Mouse (Mus musculus) intestine, postnatal 0 days (tissue): ENCODE results near the gene Astn1. TPM values are rescaled to one million over a fixed set of nuclear protein-coding genes. Genes with fewer than 3 reads are reported as not detected.

Experiments used
- ATAC-seq: fragments of 200-750 bp; cut with Nextera tagmentation; 2 replicates; pipeline ENCODE4 v1.8.0; 2017; ENCODE audit warnings: mild to moderate bottlenecking, moderate TSS enrichment, moderate library complexity
- H3K27ac ChIP-seq: fragments of 300-500 bp; sonication (generic); 2 replicates; pipeline ENCODE4 v1.5.1; 2014; ENCODE audit warnings: mild to moderate bottlenecking, low read depth, low read length, moderate library complexity
- H3K27me3 ChIP-seq: fragments of 300-500 bp; sonication (generic); replicated peaks from 2 replicates; pipeline ENCODE4 v1.6.1; 2014; ENCODE audit warnings: low read length, mixed read lengths; ENCODE audit not compliant: control insufficient read depth, insufficient read depth
- H3K36me3 ChIP-seq: fragments of 300-500 bp; sonication (generic); 2 replicates; pipeline ENCODE4 v1.6.1; 2014; ENCODE audit warnings: mild to moderate bottlenecking, moderate library complexity; ENCODE audit not compliant: control insufficient read depth, insufficient read depth
- H3K4me1 ChIP-seq: fragments of 300-500 bp; sonication (generic); replicated peaks from 2 replicates; pipeline ENCODE4 v1.6.1; 2014; ENCODE audit warnings: antibody characterized with exemption, low read length, mixed read lengths; ENCODE audit not compliant: control insufficient read depth, insufficient read depth
- H3K4me2 ChIP-seq: fragments of 300-500 bp; sonication (generic); replicated peaks from 2 replicates; pipeline ENCODE4 v1.6.1; 2014; ENCODE audit warnings: low read depth, mild to moderate bottlenecking, moderate library complexity
- H3K4me3 ChIP-seq: fragments of 300-500 bp; sonication (generic); 2 replicates; pipeline ENCODE4 v1.5.1; 2014; ENCODE audit warnings: low read depth, low read length
- H3K9ac ChIP-seq: fragments of 300-500 bp; sonication (generic); 2 replicates; pipeline ENCODE4 v1.6.1; 2014; ENCODE audit warnings: mild to moderate bottlenecking, low read depth, low read length
- H3K9me3 ChIP-seq: fragments of 300-500 bp; sonication (generic); 2 replicates; pipeline ENCODE4 v1.6.1; 2016; ENCODE audit warnings: mixed run types; ENCODE audit not compliant: control insufficient read depth
- CTCF ChIP-seq: sonication (generic); IDR thresholded peaks from 2 replicates; pipeline ENCODE4 v1.5.1; 2016; ENCODE audit warnings: low read depth, mild to moderate bottlenecking, control low read depth, antibody characterized with exemption, moderate library complexity
- WGBS: fragments of 180-500 bp; shearing (Covaris S2); extraction: QIAGEN DNeasy Blood & Tissue Kit; methylation state at CpG from one replicate; pipeline ENCODE4 v1.1.7; 2014; 5-methylcytosine and 5-hydroxymethylcytosine counted together
- polyA plus RNA-seq: library from polyadenylated mRNA; unstranded; fragments of >200 nt; fragmentation: Nextera tagmentation; extraction: Ambion mirVana; gene quantifications from 2 replicates; pipeline ENCODE4 v1.2.1, GENCODE M21; 2015

Gene Astn1
- polyA plus RNA-seq, 1 experiment from 2014 or later = 0.48 TPM

- Histone ChIP-seq H3K4me2 (no peak overlapping the region), H3K4me3 (no peak overlapping the region), H3K9me3 (no peaks in the 10 kb centered on the region), H3K9ac (no peak overlapping the region), H3K36me3 (no peaks in the 10 kb centered on the region), H3K27me3 (no peaks in the 10 kb centered on the region), H3K4me1 (no peaks in the 10 kb centered on the region), H3K27ac (no peak overlapping the region)
- TF ChIP-seq CTCF = no peak
- 83% methylated on average over 2 of the region's 2 CpGs for WGBS
- ATAC-seq = no peak
Measured at GRCm38 (mm10) chr1:158483733-158484132, 121.7 kb downstream of the Astn1 start.

- WGBS = 54% methylated on average over 4 of the region's 4 CpGs
- TF ChIP-seq CTCF = no peak
- no peak overlapping the region for H3K4me2 ChIP-seq
- H3K27ac ChIP-seq = no peak overlapping the region
- H3K27me3 ChIP-seq = no peaks in the 10 kb centered on the region
- ATAC-seq = no peak
- H3K4me1 ChIP-seq = no peaks in the 10 kb centered on the region
- H3K9ac ChIP-seq = no peak overlapping the region
- H3K4me3 ChIP-seq = no peak overlapping the region
- no peaks in the 10 kb centered on the region for H3K36me3 ChIP-seq
- no peaks in the 10 kb centered on the region for H3K9me3 ChIP-seq
Measured at GRCm38 (mm10) chr1:158489521-158490021, 127.5 kb downstream of the Astn1 start.

DNA sequence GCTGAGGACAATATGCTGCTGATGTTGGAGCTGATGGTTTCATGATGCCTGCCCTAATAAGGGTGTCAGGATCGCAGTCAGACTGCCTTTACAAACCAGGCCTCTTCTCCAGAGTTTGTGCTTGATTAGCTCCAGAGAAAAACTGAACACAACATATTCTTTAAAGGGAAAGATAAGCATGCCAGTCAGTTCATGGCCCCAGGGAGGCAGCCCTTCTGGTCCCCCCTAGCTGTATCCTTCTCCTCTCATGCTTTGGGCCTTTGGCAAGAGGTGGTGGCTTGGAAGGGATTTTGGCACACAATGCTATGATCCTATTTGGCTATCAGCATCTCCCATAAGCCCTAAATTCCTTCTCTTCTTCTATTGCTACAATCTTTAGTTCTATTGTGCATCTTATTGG, 128.1 kb downstream of the Astn1 start:
- H3K4me3 ChIP-seq = no peak overlapping the region
- no peak overlapping the region for H3K9ac ChIP-seq
- H3K36me3 ChIP-seq = no peaks in the 10 kb centered on the region
- no peak overlapping the region for H3K4me2 ChIP-seq
- no peaks in the 10 kb centered on the region for H3K9me3 ChIP-seq
- 71% methylated on average over 1 of the region's 1 CpGs for WGBS
- H3K27me3 ChIP-seq = no peaks in the 10 kb centered on the region
- ATAC-seq = no peak
- no peaks in the 10 kb centered on the region for H3K4me1 ChIP-seq
- H3K27ac ChIP-seq = no peak overlapping the region
- no peak for TF ChIP-seq CTCF

GRCm38 (mm10) chr1:158493289-158493688, 131.2 kb downstream of the Astn1 start:
- Histone ChIP-seq H3K9ac (no peak overlapping the region), H3K4me2 (no peak overlapping the region), H3K9me3 (no peaks in the 10 kb centered on the region), H3K27me3 (no peaks in the 10 kb centered on the region), H3K4me1 (no peaks in the 10 kb centered on the region), H3K27ac (no peak overlapping the region), H3K36me3 (no peaks in the 10 kb centered on the region), H3K4me3 (no peak overlapping the region)
- WGBS = 84% methylated on average over 3 of the region's 3 CpGs
- no peak for ATAC-seq
- no peak for TF ChIP-seq CTCF

DNA sequence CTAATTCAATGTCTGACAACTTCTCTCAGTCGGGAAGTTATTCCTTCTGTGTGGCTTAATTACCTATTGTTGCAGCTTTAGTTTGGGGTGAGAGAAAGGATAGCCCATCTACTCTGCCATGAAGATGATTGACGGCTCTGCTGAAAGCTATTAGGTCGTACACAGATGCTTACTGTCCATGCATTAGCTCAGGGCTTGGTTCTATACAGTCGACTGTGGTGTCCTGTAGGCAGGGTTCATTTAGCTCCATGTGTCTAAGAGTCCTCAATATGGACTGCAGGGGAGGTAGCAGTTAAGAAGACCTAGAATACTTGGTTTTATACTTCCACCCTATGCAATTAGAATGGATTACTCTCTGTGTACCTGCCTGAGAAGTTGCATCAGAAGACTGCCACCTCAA, 138.1 kb downstream of the Astn1 start:
- WGBS = 68% methylated on average over 4 of the region's 4 CpGs
- Histone ChIP-seq H3K9me3 (no peaks in the 10 kb centered on the region), H3K4me2 (no peak overlapping the region), H3K27ac (no peak overlapping the region), H3K27me3 (no peaks in the 10 kb centered on the region), H3K36me3 (no peaks in the 10 kb centered on the region), H3K4me1 (no peaks in the 10 kb centered on the region), H3K4me3 (no peak overlapping the region), H3K9ac (no peak overlapping the region)
- TF ChIP-seq CTCF = no peak
- no peak for ATAC-seq

DNA sequence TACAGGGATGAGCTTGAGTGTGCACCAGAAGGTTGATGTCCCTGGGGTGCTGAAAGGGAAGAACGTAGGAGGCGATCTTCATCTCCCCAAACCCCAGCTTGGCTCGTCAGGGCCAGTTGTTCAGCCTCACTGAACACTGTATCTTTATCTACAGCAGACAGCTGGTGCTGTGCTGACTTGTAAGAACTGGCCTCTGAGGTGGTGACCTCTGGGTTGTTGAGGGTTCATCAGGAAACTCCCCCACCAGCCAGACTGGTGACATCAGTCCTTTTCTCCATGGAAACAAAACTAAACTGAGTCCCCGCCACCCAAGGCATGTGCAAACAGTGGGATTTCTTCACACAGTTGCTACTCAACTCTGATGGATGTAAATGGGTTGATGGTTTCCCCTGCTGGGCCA, 138.9 kb downstream of the Astn1 start:
- no peaks in the 10 kb centered on the region for H3K4me1 ChIP-seq
- H3K27me3 ChIP-seq = no peaks in the 10 kb centered on the region
- WGBS = 49% methylated on average over 4 of the region's 4 CpGs
- H3K4me2 ChIP-seq = no peak overlapping the region
- H3K9ac ChIP-seq = no peak overlapping the region
- no peak for ATAC-seq
- no peaks in the 10 kb centered on the region for H3K36me3 ChIP-seq
- no peaks in the 10 kb centered on the region for H3K9me3 ChIP-seq
- H3K27ac ChIP-seq = no peak overlapping the region
- H3K4me3 ChIP-seq = no peak overlapping the region
- TF ChIP-seq CTCF = no peak

DNA sequence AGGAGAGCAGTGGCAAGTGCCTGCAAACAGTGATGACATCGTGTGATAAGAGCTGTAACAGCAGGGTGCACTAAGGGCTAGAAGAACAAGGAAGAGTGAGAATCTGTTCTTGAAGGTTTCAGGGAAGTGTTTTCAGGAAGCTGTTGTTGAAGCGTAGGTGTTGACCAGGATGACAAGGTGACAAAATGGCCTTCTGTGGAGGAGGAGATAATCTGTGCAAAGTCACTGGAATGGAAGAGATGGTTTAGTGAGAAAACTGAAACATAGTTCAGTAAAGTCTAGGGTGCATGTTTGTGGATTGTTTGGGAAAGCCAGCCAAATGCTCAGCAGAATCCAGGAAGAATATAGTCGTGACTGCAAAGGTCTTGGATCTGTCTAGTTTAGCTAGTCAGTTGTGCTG, 145.5 kb downstream of the Astn1 start:
- no peak overlapping the region for H3K4me3 ChIP-seq
- no peak for TF ChIP-seq CTCF
- WGBS = 40% methylated on average over 3 of the region's 3 CpGs

More for the DNA sequence above, 145.5 kb downstream of the Astn1 start:
- H3K36me3 ChIP-seq = no peaks in the 10 kb centered on the region
- H3K27me3 ChIP-seq = no peaks in the 10 kb centered on the region
- H3K9ac ChIP-seq = no peak overlapping the region
- no peak for ATAC-seq
- H3K9me3 ChIP-seq = no peaks in the 10 kb centered on the region
- no peak overlapping the region for H3K4me2 ChIP-seq
- no peaks in the 10 kb centered on the region for H3K4me1 ChIP-seq
- H3K27ac ChIP-seq = no peak overlapping the region
